Mouse (Mus musculus) urinary bladder, postnatal 14 days (tissue): ENCODE data around the gene Cyp4a14.
"Not testable (repeated sequence)": the region's sequence is repeated elsewhere in the genome, so short reads cannot be mapped to it uniquely, and the experiment has no call there.

Source experiments
- DNase-seq: peaks from one replicate; pipeline ENCODE4 v3.0.0; 2021; ENCODE audit warnings: low spot score

Gene Cyp4a14

DNA sequence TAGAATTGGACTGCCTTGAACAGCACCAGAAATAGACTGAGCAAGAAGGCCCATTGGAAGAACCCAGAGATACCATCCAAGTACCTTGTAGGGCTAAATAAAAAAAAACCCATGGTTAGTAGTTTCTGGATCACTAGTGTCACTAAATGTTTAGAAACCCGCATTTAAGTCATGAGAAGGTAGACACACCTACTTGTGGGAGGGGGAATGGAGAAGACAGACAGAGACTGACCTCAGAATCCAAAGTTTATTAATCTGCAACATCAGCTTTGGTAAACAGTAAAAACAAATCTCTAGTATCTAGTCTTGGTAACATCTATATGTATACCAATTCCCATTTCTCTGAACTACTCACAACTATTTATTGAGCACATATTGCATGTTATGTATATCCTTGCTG is at the start of gene Cyp4a14:
Cyp4a14 (minus strand) TSS at position 142 of the 400 bp plus-strand sequence.
- DNase-seq = no peak

DNA sequence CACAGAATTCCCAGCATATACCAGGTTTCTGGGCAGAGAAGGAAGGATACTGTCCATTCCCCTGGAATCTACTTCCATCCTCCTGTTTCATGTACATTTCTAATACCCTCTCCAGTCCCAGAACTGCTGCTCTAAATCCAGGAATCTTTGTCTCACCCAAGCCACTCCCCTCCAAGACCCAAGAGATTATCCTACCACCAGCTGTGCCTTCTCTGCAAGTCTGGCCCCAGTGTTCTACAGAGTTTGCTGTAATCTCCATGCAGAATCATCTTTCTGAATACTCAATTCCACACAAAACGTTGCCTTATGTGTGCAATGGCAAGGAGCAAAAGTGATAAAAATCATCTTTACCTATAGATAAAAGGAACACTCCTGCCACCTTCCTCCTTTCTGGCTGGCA is 49.2 kb upstream of the Cyp4a14 start:
- DNase-seq = no peak

GRCm38 (mm10) chr4:115521766-115522165 is 25.8 kb upstream of the Cyp4a14 start:
- DNase-seq = no peak

DNA sequence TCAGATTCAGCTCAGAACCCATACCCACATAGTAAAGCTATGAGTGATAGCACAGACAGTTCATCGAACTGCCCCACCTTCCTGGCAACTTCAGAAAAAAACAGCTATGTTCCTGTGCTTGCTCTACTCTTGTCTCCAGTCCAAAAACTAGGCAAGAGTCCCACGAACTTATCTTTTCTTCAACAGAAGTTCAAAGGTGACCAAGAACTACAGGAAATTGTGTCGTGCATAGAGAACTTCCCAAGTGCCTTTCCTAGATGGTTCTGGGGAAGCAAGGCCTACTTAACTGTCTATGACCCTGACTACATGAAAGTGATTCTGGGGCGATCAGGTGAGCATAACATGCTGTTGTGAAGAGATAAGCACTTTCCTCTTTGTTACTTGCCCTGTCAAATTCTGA is 23.5 kb upstream of the Cyp4a14 start:
- DNase-seq = no peak

GRCm38 (mm10) chr4:115518000-115518399 is 22.1 kb upstream of the Cyp4a14 start, which contains the start of gene Cyp4a10:
Gene Cyp4a10, plus strand, starts transcription at chr4:115518264.
- DNase-seq = not testable (repeated sequence)

- DNase-seq = not testable (repeated sequence)
Observed at GRCm38 (mm10) chr4:115513964-115514363, 18.0 kb upstream of the Cyp4a14 start.

DNA sequence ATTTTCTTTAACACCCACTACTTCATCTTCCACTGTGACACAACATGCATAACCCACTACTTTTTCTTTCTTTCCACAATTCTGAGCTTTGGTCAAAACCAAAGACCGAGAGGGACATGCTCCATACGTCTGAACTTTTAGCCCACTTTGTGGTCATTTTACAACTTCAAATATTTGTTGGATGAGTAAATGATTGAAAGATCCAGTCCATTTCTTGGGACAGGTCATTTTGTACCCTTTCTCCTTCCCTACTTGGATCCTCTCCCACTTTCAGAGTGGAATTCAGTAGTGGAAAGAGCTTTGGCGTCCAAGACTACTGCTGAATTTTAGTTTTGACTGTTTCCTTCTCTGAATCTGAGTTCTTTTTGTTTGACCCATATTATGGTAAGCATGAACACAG is 1.5 kb upstream of the Cyp4a14 start:
- no peak for DNase-seq

GRCm38 (mm10) chr4:115481006-115481652 is 14.8 kb downstream of the Cyp4a14 start:
- no peak for DNase-seq

DNA sequence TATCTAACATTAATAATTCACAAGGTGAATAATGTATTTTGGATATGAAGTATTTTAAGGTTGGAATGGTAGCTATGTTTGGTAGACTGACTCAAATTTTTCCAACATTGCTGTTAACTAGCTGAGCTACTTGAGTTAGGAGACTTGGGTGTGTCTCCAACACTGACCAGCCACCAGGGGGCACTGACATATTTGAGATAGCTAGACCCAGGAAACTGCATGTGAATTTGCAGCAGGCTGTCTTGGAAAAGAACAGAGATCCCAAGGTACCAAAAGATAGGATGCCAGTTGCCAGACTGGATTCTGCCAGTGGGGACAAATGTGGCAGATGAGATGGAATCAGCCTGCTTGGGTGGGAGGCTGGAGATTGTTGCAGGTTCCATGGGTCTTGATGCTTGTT is 19.9 kb downstream of the Cyp4a14 start:
- not testable (repeated sequence) for DNase-seq

- DNase-seq = not testable (repeated sequence)
Observed at GRCm38 (mm10) chr4:115473585-115473984, 22.4 kb downstream of the Cyp4a14 start.

DNA sequence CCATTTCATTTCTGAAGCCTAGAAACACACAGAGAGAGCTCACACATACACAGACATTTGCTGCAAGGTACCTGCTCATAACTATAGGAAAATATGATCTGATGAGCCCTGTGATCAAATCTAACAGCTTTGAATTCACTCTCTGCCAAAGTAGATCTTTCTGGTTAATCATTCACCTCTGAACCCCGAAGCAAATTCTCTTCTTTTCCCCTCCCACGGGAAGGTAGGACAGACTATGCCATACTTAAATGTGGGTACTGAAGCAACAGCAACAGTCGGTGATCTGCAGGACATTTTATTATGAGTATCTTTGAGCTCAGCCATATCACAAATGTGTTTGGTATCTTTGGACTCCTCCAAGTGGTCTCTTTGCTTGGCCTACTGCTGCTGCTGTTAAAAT is 43.6 kb downstream of the Cyp4a14 start, which contains the start of gene Cyp4a30b:
Cyp4a30b (plus strand) TSS at position 301 of the 400 bp plus-strand sequence.
- DNase-seq = no peak

DNA sequence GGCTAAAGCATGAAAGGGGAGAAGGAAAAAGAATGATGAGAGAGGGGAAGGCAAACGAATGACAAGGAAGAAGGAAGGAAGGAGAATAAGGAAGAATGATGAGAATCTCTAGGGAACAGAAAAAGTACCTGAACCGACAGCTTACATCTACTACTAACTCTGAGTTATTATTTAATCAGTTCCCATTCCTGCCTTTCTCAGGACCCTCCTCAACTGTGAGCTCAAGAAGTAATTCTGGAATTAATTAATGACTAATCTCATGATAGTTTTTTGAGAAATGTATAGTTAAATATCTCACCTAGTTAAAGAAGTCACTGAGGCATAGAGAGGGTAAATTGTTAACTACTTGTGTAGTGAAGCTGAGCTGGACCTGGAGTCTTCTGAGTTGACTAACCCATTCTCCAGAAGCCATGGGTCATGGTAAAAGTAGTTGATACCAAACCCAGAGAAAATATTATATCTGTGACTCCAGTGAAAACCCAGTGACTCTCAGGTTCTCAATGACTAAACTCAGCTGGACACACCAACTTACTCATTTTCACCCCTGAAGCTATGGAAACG is 45.3 kb downstream of the Cyp4a14 start:
- DNase-seq = no peak
